Mouse (Mus musculus) brain, embryonic 14.5 days (tissue): ENCODE results near the gene AL731706.2. TPM values are rescaled to one million over a fixed set of nuclear protein-coding genes. Genes with fewer than 3 reads are reported as not detected.

ENCODE experiments used
- DNase-seq: peaks from one replicate; pipeline ENCODE4 v3.0.0-alpha.2; 2011; ENCODE audit warnings: low read depth
- CTCF ChIP-seq: fragments of 200-500 bp; IDR thresholded peaks from 2 replicates; pipeline ENCODE4 v1.5.1; 2012; ENCODE audit warnings: inconsistent platforms, mild to moderate bottlenecking, moderate library complexity, borderline replicate concordance; ENCODE audit not compliant: insufficient read depth, insufficient read length; ENCODE audit errors: extremely low read depth
- POLR2A ChIP-seq: fragments of 200-500 bp; IDR thresholded peaks from 2 replicates; pipeline ENCODE4 v1.6.1; 2012; ENCODE audit warnings: mild to moderate bottlenecking, inconsistent platforms, borderline replicate concordance; ENCODE audit not compliant: poor library complexity, insufficient read depth, insufficient read length, severe bottlenecking; ENCODE audit errors: extremely low read depth
- polyA plus RNA-seq: library from polyadenylated mRNA; depleted of rRNA; stranded (reverse); fragments of >200 nt; gene quantifications from 2 replicates; pipeline ENCODE4 v1.2.3, GENCODE M21; 2012; rRNA removed

The AL731706.2 gene
- polyA plus RNA-seq = 50.7 TPM in 1 of 2 replicates, not detected in the other

DNA sequence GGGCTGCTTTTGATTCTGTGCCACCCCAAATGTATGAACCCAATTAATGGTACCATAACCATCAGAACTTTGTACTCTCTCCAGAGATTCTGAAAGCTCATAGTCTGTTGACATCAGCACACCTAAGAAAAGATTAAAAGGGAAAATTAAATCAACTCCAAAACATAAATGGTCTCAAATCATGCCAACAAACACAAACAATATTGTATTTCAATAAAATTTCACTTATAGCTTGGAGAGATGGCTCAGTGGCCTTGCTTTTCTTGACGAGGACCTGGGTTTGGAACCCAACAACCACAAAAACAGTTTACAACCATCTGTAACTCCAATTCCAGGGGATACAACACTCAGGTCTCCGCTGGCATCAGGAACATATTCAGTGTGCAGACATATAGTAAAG is at the start of gene AL731706.2:
TSS of gene AL731706.2 (minus strand) at position 101 of the 400 bp plus-strand sequence.
- no peak for DNase-seq

DNA sequence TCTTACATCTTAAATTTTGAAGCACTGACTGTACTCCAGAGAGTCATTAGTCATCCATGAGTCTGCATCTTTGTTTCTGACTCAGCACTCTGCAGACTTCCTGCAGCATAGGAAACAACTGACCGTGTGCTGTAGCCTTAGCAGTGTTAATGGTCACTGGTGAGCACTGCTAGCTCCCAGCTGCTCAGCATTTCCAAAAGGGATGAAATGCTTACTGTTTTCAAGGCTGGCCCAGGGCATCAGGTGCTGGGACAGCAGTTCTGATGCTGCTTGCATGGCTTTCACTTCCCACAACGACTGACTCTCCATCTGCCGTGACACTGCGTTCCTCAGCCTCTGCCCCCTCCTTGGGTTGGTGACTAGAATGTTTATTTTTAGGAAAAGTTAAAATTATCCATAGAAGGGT is 35.5 kb upstream of the AL731706.2 start:
- TF ChIP-seq CTCF = no peak
- no peak for TF ChIP-seq POLR2A

More for the DNA sequence above, at the start of gene AL731706.2:
- TF ChIP-seq POLR2A = no peak
- TF ChIP-seq CTCF = no peak

DNA sequence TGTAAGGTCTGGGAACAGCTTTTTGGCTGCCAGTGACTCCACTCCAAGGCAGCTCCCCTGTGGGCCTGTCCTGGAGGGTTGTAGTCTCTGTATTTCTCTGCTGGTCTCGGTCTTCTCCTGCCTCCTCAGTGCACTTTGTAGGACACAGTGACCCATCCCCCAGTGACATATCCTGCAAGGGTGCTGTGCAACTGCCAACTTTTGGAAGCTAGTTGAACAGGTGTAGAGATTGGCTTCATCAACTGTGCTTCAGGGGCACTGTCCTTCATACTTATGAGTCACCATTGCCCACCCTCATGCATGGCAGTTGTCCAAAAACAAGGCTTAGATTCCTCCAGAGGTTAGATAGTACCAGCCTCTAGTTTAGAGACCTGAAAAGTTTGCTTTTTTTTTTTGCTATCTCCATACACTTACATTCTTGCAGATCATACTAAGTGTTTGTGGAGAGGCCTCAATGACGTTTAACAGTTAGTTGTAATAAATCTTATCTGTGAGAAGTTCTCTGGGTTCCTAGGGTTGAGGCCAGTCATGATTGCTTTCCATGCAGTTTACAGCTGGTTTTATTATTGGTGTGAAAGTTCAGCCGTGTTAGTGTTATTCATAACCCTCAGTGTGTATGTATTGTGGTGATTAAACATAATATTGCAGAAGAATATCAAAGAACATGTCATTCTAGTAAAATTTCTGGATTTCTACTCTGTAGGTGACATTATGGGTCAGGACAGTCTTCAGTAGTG is 34.9 kb upstream of the AL731706.2 start:
- TF ChIP-seq CTCF = no peak
- no peak for TF ChIP-seq POLR2A
- DNase-seq = no peak

More for the DNA sequence above, 35.5 kb upstream of the AL731706.2 start:
- DNase-seq = peak; percentile 32

DNA sequence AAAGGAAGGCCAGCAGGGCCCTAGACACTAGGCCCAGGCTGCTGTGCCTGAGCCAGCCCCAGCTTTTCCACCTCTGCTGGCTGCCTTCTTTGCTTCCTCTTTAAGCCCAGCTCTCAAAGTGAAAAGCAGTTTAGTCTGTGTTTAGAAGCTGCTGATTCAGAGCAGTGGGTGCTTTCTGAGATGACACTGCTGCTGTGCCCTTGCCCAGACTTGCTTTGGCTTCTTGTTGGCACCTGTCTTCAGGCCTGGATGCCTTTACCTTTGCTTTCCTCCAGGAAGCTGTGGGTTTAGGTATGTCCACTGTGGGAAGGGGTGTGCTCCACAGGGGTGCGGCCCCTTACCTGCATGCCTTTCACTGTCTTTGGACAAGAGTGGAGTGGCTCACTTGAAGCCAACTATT is 34.0 kb upstream of the AL731706.2 start:
- no peak for DNase-seq
- TF ChIP-seq CTCF (no peak), POLR2A (no peak)

DNA sequence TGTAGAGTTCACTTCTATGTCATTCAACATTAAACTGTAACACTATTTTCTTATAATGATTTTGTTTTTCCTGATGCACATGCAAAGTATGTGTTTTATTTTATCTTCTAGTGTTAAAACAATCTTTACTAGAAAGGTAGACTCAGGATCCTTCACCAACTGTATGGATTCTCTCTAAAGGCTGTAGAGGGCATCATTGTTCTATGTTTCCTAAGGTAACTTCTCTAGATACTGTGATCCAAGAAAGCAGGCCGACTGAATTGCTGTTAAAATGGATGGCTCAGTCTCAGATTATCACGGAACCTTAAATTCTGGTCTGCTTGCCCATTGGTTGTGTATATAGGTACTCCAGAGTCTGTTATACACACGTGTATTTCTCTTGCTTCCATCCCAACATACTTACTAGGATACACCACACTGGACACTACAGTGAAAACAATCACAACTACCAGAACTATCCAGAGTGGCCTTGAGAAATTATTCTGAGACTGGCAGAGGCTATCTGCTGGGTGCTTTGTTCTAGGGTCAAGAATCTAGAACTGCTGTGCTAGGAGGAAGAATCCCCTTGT is 28.9 kb upstream of the AL731706.2 start:
- peak; percentile 73 for DNase-seq
- TF ChIP-seq CTCF (0 out of 2 replicates have a peak, but pooled peaks have one; percentile 21), POLR2A (no peak)

DNA sequence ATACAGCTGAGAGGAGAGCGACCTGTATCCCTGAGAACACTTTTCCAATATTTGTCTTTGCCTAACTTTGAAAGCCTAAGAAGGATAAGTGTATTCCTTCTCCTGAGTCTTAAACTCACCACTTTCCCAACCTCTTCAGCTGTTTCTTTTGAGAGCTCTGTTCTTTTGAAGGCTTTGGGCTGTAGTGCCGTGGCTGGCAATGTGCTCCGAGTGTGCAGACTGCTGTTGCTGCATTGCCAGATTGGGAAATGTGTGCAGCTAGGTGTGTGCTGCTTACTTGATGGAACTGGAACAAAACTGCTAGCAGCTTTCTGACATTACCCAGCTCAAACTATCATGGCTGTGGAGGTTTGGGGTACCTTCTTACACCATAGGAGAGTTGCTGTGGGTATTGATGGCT is 27.5 kb upstream of the AL731706.2 start:
- DNase-seq = peak; percentile 41
- TF ChIP-seq POLR2A (no peak), CTCF (no peak)

DNA sequence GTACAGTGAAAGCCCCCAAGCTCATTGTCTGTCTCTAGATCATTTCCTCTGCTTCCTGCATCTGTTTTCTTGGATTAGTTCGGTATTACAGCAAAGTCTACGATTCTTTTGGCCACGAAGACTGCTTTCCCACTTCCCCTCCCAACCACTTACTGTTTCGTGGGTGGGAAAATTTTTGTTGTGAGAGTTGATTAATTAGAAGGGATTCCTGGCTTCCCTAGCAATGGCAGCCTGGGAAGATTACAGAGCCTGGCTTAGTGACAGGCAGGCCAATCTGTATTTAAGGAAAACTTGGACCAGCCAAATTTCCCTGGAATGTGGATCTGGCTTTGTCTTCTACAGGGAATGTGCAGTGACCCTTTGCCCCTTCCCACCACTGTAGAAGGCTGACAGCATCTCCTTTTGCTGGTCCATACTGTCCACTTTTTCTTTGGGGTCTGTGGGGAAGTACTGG is 26.5 kb upstream of the AL731706.2 start:
- TF ChIP-seq CTCF = no peak
- TF ChIP-seq POLR2A = no peak
- DNase-seq = peak; percentile 84

DNA sequence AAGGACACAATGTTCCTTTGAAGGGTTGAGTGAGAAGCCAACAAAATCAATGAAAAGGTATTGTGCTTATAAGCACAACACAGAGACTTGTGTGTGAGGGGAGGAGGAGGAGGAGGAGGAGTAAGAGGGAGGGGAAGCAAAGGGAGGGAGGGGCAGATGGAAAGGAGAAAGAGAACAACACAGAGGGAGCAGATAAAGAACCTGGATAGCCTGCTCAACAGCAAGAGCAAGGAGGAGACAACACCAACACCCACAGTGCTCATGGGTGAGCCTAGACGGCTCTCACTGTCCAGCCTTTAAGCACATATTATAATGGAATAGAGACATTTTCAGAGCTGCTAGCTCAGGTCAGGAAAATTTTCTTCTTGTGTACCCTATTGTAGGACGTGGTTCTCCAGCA is 23.8 kb upstream of the AL731706.2 start:
- DNase-seq = no peak
- TF ChIP-seq POLR2A (no peak), CTCF (no peak)

DNA sequence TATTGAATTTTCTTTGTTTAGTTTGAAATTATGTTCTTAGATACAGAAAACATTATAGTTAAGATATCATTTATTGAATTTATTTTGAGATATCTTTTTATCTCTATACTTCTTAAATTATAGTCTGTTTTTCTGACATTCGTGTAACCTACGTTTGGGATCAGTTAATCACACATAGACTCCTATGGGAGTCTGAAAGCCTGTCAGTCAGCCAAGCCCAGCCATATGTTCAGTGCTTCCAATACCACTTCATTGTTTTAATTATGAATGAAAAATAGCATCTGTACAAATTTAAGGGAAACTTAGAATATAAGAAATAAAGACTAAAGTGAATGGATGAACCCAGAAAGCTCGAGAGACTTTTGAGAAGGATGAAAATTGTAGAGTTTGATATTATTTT is 23.1 kb upstream of the AL731706.2 start:
- DNase-seq = peak; percentile 62
- TF ChIP-seq CTCF = no peak
- no peak for TF ChIP-seq POLR2A

DNA sequence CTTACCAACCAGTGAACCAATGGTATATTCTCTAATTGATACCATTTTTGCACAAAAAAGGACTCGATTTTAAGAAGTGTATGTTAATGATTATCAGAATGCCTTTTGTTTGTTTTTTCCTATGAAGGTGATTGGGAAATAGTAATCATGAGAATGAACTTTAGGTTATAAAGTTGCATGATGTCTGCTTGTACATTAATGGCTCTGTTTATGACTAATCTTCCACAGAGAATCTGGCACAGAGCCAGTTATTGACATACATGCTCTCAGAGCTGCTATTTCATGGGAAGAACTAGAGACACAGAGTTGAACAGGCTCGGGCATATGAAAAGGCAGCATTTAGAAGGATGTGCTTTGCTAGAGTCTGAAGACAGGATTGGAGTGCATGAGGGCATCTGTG is 10.7 kb upstream of the AL731706.2 start:
- TF ChIP-seq POLR2A = no peak
- no peak for TF ChIP-seq CTCF
- peak; percentile 20 for DNase-seq

DNA sequence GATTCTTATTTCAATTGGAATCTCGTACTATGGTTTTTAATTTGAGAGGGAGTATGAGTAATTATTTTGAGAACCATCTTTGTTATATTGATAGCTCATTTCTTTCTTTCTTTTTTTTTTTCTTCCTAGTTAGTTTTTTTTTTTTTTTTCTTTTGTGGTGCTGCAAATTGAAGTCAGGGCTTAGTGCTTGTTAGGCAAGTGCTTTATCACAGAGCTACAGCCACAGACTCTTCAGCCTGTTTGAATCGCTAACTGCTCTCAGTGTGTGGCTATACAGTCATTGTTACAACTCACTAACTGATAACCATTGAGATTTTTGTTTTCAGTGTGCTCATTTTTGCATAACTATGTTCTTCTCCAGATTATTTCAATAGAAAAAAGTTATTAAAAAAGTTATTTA is 9.0 kb upstream of the AL731706.2 start:
- TF ChIP-seq POLR2A = no peak
- no peak for TF ChIP-seq CTCF
- DNase-seq = no peak
